9 mouse cellular contexts compared by ENCODE assay signal in genomic region chr2:181491432-181492205, GRCm38 (mm10). TPM values are rescaled to one million over a fixed set of nuclear protein-coding genes. Genes with fewer than 3 reads are reported as not detected.
A peak's percentile ranks its signal among the peaks of the same experiment; 100 is the strongest.
DNase-seq lines count a peak whose midpoint lies in the region; ATAC-seq lines count a peak whose summit lies in the region.
"Had no signal": no experiment of that assay in that cellular context is flagged by ENCODE, and none has a peak within 500 bp of the region (broad histone marks: within the 10 kb centered on the region; RNA-seq: fewer than 3 reads in every experiment).

No protein-coding gene starts in this region.

- peak; percentile 29; the same call in 1 of the 2 replicates for ATAC-seq in neutrophil, adult 5-6 weeks (ENCODE audit: extremely low read depth, insufficient number of reproducible peaks, low FRiP score, poor library complexity, severe bottlenecking)

- intact Hi-C loops in heart, postnatal 25 days (cut with DNase I), result no loop called here
- intact Hi-C loops in left cerebral cortex, postnatal 14 days (cut with DNase I), result no loop called here

- DNase-seq in CD4-positive, CD25-positive, alpha-beta regulatory T cell, adult 2 months (ENCODE audit: low read depth, low spot score), result peak; percentile 81
- DNase-seq in MEL-GATA-1-ER (ENCODE audit: extremely low read depth, low read depth), result peak; percentile 57
- DNase-seq in kidney, postnatal 14 days, result peak; percentile 37
- DNase-seq in left cerebral cortex, adult 8-10 months (ENCODE audit: low spot score in 2 of 2), result no peak
- DNase-seq in layer of hippocampus, adult 9-10 months (ENCODE audit: low spot score), result no peak
- DNase-seq in heart, postnatal 25 days (ENCODE audit: low spot score), result no peak
- no peak for DNase-seq in left cerebral cortex, postnatal 14 days (ENCODE audit: low spot score in 2 of 2)

RNA-seq across cellular contexts. Expression of gene Abhd16b, which starts 1.4 kb away (rescaled TPM):
- 0.35 TPM in 1 of 2 replicates, not detected in the other for total RNA-seq in neutrophil, adult 5-6 weeks (2017)
- total RNA-seq in left cerebral cortex, adult 8-10 months (2022), result not detected
- not detected for total RNA-seq in heart, postnatal 25 days (2021)
- not detected for total RNA-seq in left cerebral cortex, postnatal 14 days (2021)
- total RNA-seq: layer of hippocampus, adult 2 months had no signal

RNA-seq across cellular contexts. Expression of gene Tpd52l2, which starts 5.3 kb away (rescaled TPM):
- total RNA-seq in neutrophil, adult 5-6 weeks (2017), result 54.2 and 61.4 TPM in 2 replicates
- total RNA-seq in left cerebral cortex, adult 8-10 months (2022), result 10 to 100 TPM; 71.5 to 81.3 (median 74.0) TPM
- 10 to 100 TPM; 59.7 to 66.0 TPM for total RNA-seq in heart, postnatal 25 days (2021)
- 10 to 100 TPM; 69.5 to 74.8 TPM for total RNA-seq in left cerebral cortex, postnatal 14 days (2021)

RNA-seq across cellular contexts. Expression of gene Dnajc5, which starts 28.7 kb away (rescaled TPM):
- total RNA-seq in neutrophil, adult 5-6 weeks (2017), result 81.3 and 85.7 TPM in 2 replicates
- 100 to 1,000 TPM; 277 to 310 (median 297) TPM for total RNA-seq in left cerebral cortex, adult 8-10 months (2022)
- 10 to 100 TPM; 65.4 to 67.8 TPM for total RNA-seq in heart, postnatal 25 days (2021)
- 100 to 1,000 TPM; 300 to 308 TPM for total RNA-seq in left cerebral cortex, postnatal 14 days (2021)

RNA-seq across cellular contexts. Expression of gene Zbtb46, which starts 32.4 kb away (rescaled TPM):
- 0.74 and 1.0 TPM in 2 replicates for total RNA-seq in neutrophil, adult 5-6 weeks (2017)
- total RNA-seq in left cerebral cortex, adult 8-10 months (2022), result 10 to 100 TPM; 10.9 to 11.9 (median 11.4) TPM
- 10 to 100 TPM; 10.1 to 14.2 TPM for total RNA-seq in heart, postnatal 25 days (2021)
- total RNA-seq in left cerebral cortex, postnatal 14 days (2021), result 10 to 100 TPM; 14.3 to 16.9 TPM

Comparison
In these comparisons a context has a peak if more than half of its experiments do, and no peak if none do; other contexts are left out.
1. DNase-seq: peak in CD4-positive, CD25-positive, alpha-beta regulatory T cell, adult 2 months (single experiment), MEL-GATA-1-ER (single experiment) and kidney, postnatal 14 days (single experiment); none in left cerebral cortex, adult 8-10 months (0 of 2), layer of hippocampus, adult 9-10 months (single experiment), heart, postnatal 25 days (single experiment) and left cerebral cortex, postnatal 14 days (0 of 2).